Mouse (Mus musculus) limb, embryonic 10.5 days (tissue): ENCODE data around the gene Chdh. TPM values are rescaled to one million over a fixed set of nuclear protein-coding genes. Genes with fewer than 3 reads are reported as not detected.

Experiments used
- microRNA-seq: library from miRNA; unstranded; fragments of <30 nt; microRNA quantifications from one replicate; pipeline ENCODE4, GENCODE M21; 2017
- polyA plus RNA-seq: library from polyadenylated mRNA; unstranded; fragments of >200 nt; fragmentation: Nextera tagmentation; extraction: Ambion mirVana; gene quantifications from 2 replicates; pipeline ENCODE4 v1.2.1, GENCODE M21; 2016

Gene Chdh
- polyA plus RNA-seq, 1 experiment from 2014 or later = 0.05 TPM

Small RNA genes within 50 kb of the gene (microRNA-seq; reads per million reads assigned to microRNA genes)
- not detected for gene Mir6947

Other genes with a start within 250 kb of the Chdh start
- gene Selenok, start 40.7 kb upstream of the Chdh start, polyA plus RNA-seq = 229 and 245 TPM in 2 replicates
- gene Actr8, start 30.7 kb upstream of the Chdh start, polyA plus RNA-seq = 76.4 and 78.4 TPM in 2 replicates
- 0.69 and 1.4 TPM in 2 replicates for gene Il17rb, start 127 bp upstream of the Chdh start, polyA plus RNA-seq